Mouse (Mus musculus): ENCODE data around the gene Arhgap33.

Arhgap33 gene

DNA sequence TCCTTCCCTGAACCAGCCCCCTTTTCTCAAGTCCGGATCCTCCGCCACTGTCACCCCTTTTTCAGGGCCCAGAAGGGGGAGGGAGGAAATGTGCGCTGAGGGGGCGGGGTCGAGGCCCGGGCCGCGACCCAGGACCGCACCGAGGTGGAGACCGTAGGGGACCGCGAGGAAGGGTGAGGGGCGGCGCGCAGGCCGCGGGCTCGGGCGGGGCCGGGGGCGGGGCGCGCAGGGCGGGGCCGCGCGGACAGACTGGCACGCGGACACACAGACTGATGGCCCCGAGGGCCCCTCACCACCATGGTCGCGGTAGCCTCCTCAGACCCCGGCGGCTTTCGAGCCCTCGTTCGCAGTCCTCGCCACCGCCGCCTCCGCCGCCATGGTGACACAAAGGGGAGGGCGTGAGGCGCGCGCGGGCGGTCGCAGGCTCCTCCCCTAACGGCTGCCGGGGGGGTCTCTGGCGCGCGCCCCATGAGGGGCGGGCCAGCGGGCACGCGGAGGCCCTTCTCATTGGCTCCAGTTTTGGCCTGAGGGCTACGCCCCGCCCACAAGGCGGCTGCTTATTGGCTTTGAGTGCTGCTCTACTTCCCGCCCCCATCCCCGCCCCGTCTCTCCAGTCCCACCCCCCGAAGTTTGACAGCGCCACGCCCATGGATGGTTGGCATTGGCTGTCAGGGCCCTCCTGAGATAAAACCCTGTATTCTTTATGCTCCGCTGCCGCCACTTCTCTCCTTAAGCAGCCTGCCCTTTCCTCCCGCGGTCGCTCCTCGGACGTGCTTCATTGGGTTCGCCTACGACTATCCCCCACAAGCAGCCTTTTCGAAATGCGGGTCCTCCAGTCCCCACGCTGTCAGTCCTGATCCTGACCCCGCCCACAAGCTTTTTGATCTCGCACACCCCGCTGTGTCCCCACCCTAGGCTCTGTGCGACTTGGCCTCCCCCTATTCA lies at the start of gene Arhgap33:
Arhgap33 (minus strand) TSS at position 428 of the 945 bp plus-strand sequence.
- DNase-seq (ENCODE audit: low spot score in 2 of 2), result peak; percentile 86 to 94

DNA sequence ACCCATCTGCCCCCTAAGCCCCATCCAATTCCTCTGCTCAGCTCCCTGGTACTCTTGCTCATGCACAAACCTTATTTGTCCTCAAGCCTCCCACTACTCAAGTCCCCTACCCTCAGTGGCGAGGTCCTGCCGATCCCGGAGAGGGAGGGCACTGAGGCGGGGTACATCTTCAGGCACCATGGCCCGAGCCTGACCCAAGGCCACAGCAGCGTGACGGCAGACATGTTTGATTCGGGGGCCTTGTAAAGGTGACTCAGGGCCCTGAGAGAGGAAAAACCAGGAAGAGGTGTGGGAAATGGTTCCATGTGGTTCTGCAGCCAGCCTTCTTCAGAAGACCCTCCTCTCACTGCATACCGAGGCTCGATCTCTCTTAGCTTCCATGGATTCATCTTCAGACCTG lies 49.5 kb upstream of the Arhgap33 start:
- DNase-seq (ENCODE audit: low spot score in 2 of 2), result no peak

DNA sequence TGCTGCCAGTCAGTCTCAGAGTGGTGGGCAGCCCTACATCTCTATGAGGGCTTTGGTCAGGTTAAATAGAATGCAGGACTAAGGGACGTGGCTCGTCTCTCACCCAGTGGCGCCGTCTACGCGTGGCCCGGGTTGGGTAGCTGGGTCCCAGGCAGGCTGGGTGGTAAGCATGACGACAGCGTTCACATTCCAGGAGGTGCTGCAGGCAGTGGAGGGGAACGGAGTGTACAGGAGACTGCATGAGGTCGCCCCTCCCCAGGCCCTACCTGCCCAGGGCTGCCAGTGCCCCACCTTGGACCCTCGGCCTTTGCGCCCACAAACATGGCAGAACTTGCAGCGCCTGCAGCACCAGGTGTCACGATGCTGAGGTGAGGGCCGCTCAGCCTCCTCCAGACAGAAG lies 46.7 kb upstream of the Arhgap33 start:
- no peak for DNase-seq (ENCODE audit: low spot score in 2 of 2)

DNA sequence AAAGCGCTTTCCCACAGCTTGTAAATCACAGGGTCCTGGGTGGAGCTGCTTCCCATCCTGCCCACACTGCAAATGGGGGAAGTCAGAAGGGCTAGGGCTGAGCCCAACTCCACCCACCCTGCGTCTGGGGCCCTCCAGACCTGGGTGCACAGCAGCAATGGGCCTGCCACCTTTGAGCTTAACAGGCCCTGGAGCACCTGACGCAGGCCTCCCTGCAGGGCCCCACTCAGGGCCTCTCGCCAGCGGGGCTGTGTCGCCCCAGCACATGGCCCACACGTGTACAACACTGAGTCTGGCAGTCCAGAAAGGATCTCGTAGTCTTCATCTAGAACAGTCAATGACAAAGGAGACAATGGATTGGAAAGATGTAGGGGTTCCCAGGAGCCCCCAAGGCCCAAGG lies 45.1 kb upstream of the Arhgap33 start:
- no peak for DNase-seq (ENCODE audit: low spot score in 2 of 2)

DNA sequence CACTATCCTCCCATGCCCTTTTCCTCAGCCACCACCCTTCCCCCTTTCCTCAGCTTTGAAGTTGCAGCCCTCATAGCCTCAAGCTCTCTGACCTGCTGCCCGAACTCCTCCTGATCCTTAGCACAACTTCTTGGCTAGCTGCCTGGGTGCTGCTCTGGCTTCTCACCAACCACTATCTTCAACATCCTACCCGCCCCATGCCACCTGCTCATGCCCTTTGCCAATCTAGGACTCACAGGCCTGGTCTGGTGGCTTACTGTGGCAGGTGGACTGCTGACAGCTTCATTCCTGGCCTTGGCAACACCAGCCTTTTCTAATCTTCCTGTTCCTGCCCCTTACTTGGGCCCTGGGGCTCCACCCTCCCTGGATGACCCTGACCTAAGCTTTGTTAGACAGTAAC lies 38.1 kb upstream of the Arhgap33 start:
- DNase-seq (ENCODE audit: low spot score in 2 of 2), result no peak

DNA sequence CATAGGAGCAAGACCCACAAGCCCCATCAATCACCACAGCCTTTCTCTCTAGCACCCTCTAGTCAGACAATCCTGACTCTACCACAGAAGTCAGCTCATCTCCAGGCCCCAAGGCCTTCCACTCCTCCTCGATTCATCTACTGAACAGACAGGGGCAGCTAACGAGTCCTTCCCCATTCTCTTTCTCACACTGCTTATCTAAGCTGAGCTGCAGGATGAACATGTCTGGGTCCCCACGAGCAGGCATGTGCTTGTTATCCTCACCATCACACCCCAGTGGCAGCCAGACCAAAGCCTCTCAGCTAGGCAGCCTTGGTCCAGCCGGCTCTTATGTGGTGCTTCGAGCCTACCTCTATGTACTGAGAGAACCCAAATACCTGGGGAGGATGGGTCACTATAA lies 37.5 kb upstream of the Arhgap33 start:
- DNase-seq (ENCODE audit: low spot score in 2 of 2), result no peak

DNA sequence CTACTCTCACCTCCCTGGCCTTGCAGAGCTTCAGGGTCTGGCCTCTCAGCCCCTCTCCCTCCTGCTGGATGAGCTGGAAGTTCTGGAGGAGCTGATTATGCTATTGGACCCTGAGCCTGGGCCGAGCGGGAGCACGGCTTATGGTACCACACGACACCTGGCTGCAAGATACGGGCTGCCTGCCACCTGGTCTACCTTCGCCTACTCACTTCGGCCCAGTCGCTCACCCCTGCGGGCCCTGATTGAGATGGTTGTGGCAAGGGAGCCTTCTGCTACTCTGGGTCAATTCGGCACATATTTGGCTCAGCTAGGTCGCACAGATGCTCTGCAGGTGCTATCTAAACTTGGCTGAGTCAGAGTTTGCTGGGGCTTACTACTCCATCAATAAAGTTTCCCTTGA lies 32.7 kb upstream of the Arhgap33 start:
- no peak for DNase-seq (ENCODE audit: low spot score in 2 of 2)

DNA sequence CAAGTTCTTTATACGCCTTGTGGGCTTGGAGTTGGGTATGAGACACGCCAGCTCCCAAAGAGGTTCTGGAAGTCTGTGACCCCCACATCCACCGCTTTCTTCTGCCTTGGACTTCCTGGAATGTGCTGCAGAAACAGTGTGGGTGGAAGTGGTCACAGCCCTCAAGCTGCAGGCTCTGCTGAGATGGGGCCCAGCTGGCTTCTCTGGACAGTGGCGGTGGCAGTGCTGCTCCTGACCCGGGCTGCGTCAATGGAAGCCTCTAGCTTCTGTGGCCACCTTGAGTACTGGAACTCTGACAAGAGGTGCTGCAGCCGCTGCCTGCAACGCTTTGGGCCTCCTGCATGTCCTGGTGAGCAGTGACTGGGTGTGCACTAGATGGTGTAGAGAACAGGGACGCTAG lies 31.2 kb upstream of the Arhgap33 start:
- DNase-seq (ENCODE audit: low spot score in 2 of 2), result no peak

DNA sequence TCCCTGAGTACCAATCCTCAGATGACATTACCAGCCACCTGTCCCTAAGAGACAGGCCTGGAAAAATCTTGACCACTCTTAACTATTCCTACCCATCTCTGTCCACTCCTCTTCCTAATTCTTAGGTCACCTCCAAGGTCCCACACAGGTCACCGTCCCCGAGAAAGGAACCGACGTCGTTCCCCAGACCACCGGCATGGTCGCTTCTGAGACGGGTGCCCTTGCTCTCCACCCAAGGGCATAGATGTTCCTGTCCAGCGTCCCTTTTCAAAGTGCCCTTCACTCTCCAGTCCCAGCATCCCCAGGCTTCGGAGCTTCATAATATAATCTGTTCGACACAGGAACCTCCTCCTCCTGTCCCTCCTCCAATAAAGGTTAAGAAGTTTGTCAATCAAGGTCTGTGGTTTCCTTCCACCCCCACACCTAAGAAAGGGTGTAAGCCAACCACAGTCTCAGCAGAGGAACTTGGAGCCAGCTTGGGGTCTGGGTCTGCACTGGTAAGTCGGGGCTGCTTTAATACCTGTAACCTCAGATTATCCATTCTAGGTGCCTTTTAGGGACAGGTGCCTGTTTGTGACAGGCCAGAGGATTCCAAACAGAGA lies 30.2 kb upstream of the Arhgap33 start, which contains the start of gene Igflr1:
Igflr1 (plus strand) TSS at position 458 of the 602 bp plus-strand sequence.
- no peak for DNase-seq (ENCODE audit: low spot score in 2 of 2)

DNA sequence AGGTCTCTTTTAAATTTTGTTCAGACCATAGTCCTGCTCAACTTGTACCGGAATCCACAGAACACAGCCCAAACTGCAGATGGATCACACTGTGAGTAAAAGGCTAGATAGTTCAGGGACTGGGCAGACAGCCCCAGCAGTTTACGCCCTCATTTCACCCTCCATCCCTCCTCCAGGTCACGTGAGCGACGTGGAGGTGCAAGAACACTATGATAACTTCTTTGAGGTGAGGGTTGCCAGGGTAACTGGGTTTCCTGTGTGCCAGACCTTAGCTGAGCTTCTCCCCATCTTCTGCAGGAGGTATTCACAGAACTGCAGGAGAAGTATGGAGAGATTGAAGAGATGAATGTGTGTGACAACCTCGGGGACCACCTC lies 29.0 kb upstream of the Arhgap33 start:
- DNase-seq (ENCODE audit: low spot score in 2 of 2), result no peak

DNA sequence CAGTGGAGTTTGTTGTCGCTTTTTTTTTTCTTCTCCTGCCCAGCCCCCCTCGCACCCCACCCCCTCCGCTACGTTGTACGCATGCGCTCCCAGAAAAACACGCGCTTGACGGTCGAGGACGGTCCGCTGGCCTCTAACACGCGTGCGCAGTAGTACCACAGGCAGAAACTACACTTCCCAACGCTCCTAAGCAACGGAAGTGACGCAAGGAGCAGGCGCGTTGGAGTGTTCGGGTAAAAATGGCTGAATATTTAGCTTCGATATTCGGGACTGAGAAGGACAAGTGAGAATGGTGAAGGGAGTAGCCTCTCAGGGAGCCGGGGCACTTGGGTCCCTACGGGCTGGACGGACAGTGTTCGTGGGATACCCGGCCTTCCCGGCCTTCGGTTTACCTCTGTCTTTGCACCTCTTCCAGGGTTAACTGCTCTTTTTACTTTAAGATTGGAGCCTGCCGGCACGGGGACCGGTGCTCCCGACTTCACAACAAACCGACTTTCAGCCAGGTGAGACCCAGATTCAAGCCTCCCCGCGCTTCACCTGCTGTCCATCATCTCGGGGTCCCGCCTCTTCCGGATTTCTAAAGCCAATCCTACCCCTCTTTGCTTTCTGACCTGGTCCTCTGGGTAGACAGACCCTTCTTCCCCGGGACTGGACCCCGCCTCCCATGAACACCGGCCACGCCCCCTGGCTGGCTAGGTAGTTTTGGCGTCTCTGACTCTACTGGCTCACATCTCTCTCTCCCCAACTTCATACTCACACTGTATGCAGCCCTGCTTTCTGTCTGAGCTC lies 28.5 kb upstream of the Arhgap33 start, which contains the start of the genes U2af1l4, Gm49396 and Psenen:
U2af1l4 (plus strand) TSS at position 185 of the 789 bp plus-strand sequence.
Gm49396 (plus strand) TSS at position 228 of the 789 bp plus-strand sequence.
Psenen (minus strand) TSS at position 511 of the 789 bp plus-strand sequence.
- peak; percentile 82 to 92 for DNase-seq (ENCODE audit: low spot score in 2 of 2)

DNA sequence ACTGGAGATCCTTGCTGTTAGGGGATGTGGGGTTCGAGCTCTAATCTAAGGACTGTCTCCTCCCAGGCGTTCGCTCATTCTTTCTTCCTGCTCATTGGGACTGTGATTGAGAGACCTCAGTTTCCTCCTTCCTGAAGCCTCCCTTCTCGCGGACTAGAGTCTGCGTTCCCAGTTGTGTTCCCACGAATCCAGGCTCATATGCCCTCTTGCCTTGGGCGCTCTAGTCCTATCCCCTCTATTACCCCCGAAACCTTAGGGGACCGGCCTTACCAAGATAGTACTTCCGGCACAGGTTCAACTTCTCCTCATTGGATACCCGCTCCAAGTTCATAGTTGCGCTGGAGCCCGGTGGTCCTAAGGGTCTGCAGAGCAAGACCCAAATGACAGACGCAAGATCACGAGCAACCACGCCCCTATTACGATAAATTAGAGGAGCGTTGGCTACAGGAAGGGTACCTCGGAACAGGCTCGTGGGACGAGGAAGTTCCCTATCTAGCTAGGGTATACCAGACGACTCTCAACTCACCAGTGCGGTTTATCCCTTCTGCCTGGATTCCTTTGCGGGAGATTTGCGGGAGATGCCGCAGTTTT lies 27.8 kb upstream of the Arhgap33 start:
- no peak for DNase-seq (ENCODE audit: low spot score in 2 of 2)

DNA sequence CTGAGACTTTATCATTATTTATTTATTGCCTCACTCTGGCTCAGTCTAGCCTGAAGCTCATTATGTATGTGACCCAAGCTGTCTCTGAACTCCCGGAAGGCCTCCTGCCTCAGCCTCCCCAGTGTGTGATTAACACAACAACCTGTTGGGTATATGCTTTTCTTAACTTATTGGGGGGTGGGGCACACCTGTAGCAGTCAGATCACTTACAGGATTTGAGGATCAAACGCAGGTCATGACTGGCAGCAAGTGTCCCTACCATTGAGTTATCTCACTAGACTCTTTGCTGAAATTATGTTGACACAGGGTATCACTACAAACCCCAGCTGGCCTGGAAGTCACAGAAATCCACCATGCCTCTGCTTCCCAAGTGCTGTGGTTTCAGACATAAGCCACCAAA lies 25.4 kb upstream of the Arhgap33 start:
- DNase-seq (ENCODE audit: low spot score in 2 of 2), result no peak

DNA sequence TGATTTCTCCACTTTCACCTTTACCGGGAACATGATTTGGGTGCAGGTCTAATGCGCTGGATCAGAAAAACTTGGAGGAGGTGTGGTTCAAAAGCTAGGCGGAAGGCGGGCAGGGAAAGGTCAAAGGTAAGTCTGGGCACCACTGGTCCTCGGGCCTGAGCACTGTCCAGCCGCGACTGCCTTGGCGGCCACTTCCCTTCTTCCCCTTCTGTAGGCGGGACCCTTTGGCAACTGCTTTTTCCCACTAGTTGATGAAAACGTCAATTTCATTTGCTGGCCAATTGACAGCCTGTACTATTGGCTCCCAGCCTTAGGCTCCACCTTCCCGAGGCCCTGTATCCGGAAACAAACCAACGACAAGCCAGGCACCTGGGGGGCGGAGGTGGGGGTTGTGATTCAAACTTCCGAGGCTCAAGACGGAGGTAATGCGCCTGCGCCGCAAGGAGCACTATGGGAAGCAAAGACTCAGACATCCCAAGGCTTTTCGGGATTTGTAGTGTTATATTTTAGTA lies 24.6 kb upstream of the Arhgap33 start, which contains the start of gene Lin37:
Lin37 (minus strand) TSS at position 396 of the 512 bp plus-strand sequence.
- peak; percentile 88 to 96 for DNase-seq (ENCODE audit: low spot score in 2 of 2)

DNA sequence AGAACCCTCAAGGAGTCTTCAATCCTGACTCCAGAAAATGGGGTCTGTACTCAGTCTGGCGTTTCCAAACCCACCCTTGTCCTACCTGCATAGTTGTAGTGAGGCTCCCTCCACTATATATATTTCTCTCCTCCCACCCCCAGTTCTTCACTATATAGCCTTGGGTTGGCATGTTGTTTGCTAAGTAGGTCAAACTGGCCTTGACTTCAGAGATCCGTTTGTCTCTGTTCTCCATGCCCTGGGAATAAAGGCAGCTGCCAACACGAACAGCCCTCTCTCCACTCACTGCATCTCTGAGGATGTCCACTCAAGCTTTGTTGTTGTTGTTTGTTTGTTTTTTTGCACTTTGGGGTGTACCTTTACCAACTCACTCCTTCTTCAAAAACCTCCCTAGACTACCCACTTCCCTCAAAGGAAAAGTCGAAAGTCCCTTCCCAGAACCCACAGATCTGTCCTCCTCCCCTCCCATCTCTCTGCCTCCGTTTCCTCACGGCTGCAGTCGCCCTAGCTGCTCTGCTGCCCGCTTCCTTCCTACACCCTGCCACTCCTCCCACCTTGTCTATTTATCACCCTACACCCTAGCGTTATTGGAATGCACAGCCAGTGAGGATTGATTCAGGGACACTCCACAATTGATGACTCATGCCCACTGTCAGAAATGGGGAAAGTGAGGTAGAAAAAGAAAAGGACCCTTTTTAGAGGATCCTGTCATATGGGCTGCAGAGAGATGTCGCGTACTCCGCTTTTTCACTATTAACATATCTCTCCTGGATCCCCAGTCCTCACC lies 24.0 kb upstream of the Arhgap33 start:
- no peak for DNase-seq (ENCODE audit: low spot score in 2 of 2)

DNA sequence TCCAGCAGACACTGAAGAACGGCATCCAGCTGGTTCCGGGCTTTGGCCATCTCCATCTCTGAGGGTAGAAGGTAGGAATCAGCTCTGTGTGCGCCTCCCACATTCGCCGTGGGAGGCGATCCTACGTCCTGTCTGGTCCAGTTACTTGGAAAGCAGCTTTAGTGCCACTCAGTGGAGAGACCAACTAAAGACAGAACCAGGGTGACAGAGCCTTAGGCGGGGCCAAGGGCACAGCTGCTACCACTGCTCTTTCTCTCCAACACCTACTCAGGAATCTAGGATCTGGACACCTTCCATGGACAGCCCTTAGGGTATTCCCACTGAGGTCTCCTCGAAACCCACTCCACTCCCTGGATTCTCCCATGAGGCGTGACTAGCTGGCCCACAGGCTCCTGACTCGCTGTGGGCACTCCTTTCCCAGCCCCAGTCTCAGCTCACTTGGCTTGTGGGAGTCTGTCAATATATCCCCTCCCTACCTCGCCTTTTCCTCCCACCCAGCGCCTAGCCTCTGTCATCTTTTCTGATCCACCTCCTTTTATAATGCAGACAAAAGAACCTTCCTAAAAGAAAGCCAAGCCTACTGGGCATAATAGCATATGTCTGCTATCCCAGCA lies 23.1 kb upstream of the Arhgap33 start:
- no peak for DNase-seq (ENCODE audit: low spot score in 2 of 2)

DNA sequence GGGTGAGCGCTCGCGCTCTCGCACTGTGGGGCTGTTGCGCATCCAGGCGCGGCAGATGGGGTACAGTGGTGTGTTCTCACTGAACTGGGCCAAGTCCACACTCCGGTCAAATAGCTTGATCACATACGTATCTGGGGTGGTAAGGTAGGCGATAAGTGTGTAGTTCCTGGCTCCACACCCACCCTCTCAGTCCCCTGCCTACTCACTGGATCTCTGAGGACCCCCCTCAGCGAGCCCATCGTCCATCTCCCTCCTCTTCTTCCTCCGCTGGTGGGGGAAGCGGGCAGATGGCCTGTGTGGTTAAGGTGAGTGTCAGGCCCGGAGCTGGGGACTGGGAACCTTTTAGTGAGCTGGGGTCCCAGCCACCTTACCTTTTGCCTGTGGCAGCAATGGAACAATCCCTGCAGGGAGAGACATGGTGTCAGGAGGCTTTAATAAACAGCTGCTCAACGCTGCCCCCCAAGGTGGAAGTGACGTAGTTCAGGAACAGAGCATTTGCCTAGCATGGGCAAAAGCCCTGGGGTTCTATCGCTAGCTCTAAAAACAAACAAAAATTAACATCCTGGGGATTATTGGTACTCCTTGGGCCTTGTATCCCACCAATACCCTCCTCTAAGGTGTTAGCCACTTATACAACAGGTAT lies 22.2 kb upstream of the Arhgap33 start:
- DNase-seq (ENCODE audit: low spot score in 2 of 2), result no peak

DNA sequence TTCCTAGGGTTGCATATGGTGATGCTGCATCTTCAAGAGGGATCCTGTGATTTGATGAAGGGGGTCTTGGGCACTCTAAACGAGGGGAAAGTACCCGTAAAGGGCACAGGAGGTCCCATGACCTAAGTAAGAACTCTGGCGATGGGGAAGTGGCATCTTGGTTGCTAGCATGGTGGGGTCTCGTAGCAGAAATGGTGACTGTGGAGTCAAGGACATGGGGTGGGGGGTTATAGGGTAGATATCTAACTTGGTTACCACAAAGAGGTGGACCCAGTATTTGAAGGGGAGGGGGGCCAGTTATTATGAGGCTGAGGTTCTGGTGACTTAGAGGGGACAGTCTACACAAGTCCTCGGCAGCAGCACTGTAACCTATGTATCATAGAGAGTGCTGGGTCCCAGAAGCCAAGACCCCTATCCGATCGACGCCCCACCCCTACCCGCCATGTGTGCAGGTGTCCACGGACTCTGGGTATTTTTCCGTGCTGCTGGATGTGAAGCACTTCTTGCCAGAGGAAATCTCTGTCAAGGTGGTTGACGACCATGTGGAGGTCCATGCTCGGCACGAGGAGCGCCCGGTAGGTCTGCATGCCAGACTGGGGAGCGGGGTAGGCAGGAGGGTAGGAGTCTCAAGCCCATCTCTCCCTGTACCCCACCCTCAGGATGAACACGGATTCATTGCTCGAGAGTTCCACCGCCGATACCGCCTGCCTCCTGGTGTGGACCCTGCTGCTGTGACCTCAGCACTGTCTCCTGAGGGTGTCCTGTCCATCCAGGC lies 19.1 kb upstream of the Arhgap33 start:
- no peak for DNase-seq (ENCODE audit: low spot score in 2 of 2)
